Mouse (Mus musculus) C2C12 (cell line): ENCODE results near the gene Cd2bp2.

Experiments used
- CTCF ChIP-seq: IDR thresholded peaks from one replicate; pipeline ENCODE4 v1.5.1; 2011; ENCODE audit not compliant: control insufficient read depth, insufficient read depth, insufficient read length
- MAX ChIP-seq: IDR thresholded peaks from one replicate; pipeline ENCODE4 v1.6.1; 2011; ENCODE audit warnings: mild to moderate bottlenecking, control low read depth

DNA sequence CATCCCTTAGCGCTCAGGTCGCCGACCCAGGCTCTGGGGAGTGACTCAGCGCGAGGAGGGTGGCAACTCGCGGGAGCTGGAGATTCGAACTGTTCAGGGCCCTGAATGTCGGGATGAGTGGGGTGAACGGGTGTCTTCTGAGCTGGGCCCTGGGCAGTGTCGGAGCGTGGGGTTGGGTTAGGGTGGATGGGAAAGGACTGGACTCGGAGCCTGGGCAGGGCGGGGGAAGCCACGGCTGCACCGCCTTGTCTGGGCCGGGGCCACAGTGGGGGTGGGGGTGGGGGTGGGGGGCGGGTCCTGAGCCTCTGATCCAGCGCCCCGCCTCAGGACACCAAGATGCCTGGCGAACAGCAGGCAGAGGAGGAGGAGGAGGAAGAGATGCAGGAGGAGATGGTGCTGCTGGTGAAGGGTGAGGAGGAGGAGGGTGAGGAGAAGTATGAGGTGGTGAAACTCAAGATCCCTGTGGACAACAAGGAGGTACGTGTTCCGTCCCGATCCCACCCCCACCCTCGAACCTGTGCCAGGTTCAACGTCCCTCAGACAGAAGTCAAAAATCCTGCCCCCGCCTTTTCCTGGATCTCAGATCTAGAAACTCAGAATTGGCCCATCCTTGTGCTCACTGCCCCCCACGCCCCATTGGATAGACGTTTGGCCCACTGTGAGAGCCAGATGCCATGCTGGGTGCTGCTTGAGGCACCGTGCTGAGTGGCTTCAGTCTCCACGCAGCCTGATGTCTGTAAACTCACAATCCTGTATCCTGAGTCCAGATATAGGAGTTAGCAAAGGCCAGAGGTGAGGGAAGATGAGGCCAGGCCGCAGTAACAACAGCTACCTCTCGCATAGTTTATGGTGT is 49.0 kb upstream of the Cd2bp2 start:
- TF ChIP-seq CTCF, result no peak
- TF ChIP-seq MAX, result no peak
